Mouse (Mus musculus): ENCODE measurements around the gene Etnk1. TPM values are rescaled to one million over a fixed set of nuclear protein-coding genes. Genes with fewer than 3 reads are reported as not detected.
A peak's percentile ranks its signal among the peaks of the same experiment; 100 is the strongest.
"Not testable (repeated sequence)": the region's sequence is repeated elsewhere in the genome, so short reads cannot be mapped to it uniquely, and the experiment has no call there.

Gene Etnk1
- 10 to 100 TPM; 24.4 to 38.9 TPM for polyA plus RNA-seq (2017; shearing (Covaris generic))

DNA sequence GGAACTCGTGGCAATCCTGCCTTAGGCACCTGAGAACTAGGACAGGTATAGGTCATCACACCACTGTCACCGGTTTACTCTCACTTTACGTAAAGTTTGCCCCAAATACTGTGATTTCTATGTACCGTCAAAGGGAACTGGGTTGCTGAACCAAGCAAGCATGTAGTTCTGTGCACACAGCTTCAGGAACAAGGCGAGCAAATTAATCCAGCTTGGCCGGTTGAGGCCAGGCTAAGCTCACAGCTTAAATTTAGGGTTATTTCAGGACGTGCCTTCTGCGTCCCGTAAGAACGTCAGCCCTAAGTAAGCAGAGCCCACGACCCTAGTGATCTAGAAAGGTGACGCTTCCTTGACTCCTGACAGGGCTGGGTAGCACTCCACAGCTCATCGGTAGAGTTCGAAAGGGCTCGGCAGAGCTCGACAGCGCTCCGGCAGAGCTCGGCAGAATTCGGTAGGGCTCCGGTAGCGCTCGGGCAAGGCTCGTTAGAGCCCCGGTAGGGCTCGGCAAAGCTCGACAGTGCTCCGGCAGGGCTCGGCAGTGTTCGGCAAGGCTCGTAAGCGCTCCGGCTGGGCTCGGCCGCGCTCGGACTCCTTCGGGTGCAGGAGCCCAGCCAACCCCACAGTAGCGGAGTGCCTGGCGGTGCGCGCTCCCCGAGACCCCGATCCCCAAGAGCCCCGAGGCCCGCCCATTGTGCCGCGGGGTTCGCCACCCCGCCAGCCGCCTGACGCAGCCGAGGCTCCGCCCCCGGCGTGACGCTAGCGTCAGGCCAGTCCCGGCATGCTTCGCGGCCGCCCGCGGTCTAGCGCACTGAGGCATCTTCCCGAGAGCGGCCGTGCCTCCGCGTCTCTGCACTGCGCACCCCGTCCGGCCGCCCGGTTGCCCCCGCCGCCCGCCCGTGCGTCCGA lies at the start of gene Etnk1:
TSS of gene Etnk1 (plus strand) at position 770 of the 906 bp plus-strand sequence.
- ATAC-seq, result peak; percentile 81

DNA sequence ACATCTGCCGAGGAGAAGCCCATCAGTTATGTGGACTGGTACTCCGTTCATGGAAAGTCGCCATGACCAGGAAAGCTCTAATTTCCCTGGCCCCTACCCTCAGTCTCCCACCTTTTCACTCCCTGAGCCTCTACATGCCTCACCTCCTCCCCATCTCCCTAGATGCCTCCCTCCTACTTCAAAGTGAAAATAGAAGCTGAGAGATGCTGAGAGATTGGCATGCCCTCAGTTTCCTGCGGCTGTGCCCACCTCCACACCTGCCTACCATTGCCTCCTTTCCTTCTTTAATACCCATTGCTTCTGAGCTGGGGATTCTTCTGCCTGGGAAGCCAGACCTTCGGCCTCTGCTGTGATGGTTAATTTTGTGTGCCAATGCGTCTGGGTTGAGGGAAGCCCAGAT lies 47.7 kb upstream of the Etnk1 start:
- no peak for ATAC-seq

- ATAC-seq, result no peak
Observed at GRCm38 (mm10) chr6:143125721-143126120, 41.3 kb upstream of the Etnk1 start.

- no peak for ATAC-seq
Observed at GRCm38 (mm10) chr6:143129466-143129865, 37.6 kb upstream of the Etnk1 start.

GRCm38 (mm10) chr6:143129952-143130351 lies 37.1 kb upstream of the Etnk1 start:
- no peak for ATAC-seq

DNA sequence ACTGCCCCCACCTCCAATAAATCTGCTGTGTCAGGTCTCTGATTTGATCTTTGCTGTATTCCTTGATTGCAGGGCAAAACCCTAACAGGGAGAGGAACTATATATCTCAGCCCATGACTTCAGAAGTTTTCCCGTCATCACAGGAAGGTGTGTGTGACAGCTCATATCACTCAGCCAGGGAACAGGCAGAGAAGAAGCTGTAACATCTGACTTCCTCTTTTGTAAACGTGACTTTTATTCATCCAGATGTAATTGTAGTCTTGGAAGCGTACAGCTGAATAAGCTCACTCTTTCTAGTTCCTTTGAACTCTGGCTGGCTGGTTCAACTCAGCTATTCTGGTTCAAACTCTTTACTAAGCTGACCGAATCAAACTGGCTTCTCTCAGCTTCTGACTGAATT lies 36.6 kb upstream of the Etnk1 start:
- ATAC-seq, result no peak

DNA sequence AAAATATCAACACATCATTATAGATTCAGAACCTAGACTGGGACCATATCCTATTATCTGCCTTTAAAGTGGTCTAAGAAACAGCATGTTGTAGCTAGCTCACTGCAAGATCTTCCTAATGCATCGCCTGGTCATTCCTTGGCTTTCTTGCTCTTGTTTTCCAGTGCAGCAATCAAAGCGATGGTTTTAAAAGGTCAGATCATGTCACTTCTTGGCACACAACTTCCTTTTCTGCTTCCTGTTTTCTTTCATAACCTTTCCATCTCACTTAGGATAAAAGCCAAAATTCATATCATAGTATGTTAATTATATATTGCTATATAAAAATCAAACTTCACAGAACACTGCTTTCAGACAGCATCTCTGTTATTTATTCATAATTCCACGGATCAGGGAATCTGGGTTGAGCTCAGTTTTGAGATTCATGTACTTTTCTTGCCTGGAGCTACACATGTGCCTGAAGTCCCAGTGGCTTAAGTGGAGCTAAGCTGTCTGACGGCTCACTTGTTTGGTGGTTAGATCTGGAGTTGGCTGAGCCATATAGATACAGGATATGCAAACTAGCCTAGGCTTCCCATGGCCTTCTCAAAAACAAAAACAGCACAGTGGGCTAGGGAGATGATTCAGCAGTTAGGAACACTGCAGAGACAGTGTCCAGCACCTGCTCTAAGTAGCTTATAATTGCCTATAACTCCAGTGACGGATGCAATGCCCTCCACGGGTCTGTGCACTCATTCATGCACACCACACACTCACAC lies 34.9 kb upstream of the Etnk1 start:
- no peak for ATAC-seq

- ATAC-seq, result no peak
Observed at GRCm38 (mm10) chr6:143133150-143133549, 33.9 kb upstream of the Etnk1 start.

- ATAC-seq, result no peak
Observed at GRCm38 (mm10) chr6:143135097-143135496, 31.9 kb upstream of the Etnk1 start.

DNA sequence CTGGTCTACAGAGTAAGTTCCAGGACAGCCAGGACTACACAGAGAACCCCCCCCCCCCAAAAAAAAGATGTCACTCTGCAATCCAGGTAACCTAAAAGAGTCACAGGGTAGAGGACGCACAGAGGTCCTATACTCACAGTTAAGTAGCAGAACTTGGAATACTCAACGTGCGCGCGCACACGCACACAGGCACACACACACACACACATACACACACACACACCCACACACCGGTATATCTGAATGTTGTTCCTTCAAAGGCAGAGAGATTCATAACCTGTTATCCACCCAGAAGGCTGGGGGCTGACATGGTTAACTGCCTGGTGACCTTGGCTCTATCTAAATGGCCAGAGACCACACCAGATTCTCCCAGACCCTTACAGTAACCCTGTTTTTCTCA lies 30.3 kb upstream of the Etnk1 start:
- ATAC-seq, result no peak

- ATAC-seq, result no peak
Observed at GRCm38 (mm10) chr6:143137341-143137740, 29.7 kb upstream of the Etnk1 start.

DNA sequence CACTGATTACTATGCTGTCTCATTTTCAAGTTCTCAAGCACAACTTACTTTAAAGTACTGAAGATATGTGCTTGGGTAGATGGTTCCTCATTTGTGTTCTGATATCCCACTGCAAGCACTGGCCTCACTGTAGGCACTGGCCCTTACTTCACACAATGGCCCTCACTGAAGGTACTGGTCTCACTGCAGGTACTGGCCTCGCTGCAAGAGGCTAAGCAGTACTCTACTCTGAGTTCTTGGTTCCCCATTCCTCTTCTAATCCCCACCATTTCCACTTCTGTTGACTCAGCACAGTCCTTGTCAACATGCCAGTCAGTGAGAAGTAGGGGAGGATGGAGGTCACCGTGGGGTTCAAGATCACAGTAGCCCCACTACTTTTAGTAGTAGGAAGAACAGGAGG lies 27.6 kb upstream of the Etnk1 start:
- no peak for ATAC-seq

DNA sequence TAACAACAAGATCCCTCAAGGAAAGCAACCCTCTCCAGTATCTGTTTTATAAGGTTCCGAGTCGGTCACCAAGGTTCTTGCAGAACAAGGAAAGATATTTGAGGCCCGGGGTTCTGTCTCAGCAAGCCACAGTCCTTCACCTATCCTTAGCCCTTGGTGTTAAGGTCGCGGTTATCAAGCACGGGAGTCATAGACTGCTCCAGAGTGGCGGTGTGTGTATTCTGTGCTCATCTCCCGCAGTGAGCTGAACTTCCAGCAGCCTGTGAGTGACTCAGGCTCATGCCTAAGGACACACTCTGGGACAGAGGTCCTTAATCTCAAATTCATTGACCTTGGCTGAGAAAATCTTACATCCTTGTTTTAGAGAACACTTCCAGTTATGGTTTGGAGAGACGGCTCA lies 26.1 kb upstream of the Etnk1 start:
- no peak for ATAC-seq

GRCm38 (mm10) chr6:143141624-143142592 lies 25.1 kb upstream of the Etnk1 start:
- not testable (repeated sequence) for ATAC-seq

- ATAC-seq, result no peak
Observed at GRCm38 (mm10) chr6:143142861-143143260, 24.2 kb upstream of the Etnk1 start.

DNA sequence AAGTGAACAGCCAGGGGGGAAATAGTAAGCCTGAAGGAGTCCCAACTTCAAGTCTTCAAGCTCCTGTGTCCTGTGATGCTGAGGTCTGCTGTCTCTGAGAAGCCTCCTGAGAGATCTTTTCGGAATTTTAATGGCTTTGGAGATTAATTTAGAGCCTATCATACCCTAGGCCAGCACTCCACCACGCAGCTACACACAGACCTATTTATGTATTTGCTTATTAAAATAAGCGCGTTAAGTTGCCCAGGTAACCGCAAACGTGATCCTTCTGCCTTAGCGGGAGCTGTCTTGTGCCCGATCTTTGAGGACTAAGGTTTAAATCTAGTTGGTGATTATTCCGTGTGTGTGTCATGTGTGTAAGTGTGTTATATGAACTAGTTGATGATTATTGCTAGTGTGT lies 23.7 kb upstream of the Etnk1 start:
- ATAC-seq, result no peak

DNA sequence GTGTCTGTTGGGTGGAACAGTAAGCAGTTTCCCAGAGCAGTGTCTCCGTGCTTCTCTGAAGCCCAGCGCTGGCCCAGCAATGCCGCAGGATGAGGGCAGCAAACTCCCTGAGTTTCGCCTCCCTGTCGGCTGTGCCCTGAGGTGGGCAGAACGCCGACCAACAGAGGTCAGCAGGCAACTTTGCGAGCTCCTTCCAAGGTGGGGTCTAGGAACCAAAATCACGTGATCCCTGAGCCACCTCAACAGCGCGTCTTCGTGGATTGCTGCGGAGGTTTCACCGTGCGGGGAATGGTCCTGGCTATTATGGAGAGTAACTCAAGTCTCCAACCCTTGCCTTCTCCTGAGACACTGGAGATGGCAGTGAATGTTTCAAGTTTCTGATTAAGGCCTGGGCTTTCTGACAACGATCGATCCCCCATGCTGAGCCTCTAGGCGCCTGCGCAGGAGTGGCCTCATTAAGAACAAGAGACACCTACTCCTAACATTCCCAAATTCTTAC lies 23.2 kb upstream of the Etnk1 start:
- ATAC-seq, result no peak

DNA sequence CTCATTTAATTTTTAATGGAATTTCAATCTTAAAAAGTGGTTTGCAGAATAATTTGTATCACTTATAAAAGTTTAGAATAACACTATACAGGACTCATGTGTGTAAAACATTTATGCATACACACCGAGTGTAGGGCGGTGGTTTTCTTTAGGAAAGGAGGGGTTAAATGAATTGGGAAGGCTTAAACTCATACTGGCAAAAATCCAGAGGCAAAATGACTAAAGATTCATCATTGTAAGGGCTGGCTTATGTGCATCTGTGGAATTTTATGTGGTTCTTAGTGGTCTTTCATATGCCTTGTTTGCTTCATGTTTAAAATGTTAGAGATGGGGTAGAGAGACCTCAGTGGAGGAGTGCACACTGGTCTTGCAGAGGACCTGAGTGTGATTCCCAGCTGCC lies 22.5 kb upstream of the Etnk1 start:
- no peak for ATAC-seq

DNA sequence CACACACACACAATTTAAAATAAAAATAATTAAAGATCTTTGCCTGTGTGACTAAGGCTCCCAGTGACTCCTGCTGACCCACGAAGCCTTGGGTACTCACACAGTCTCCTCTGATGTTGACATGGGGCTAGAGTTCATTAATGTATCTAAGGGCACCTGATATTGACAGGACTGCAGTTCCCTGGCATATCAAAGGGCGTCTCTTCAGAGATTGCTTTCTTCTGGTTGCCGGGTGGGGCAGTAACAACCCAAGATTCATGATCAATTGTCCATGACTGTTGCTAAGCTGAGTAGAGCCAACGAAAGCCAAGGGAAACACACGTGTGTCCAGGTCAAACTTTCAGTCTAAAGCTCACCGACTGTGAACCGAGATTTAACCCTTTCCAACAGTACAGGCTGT lies 22.0 kb upstream of the Etnk1 start:
- ATAC-seq, result no peak

- peak; percentile 77 for ATAC-seq
Observed at GRCm38 (mm10) chr6:143146756-143147155, 20.3 kb upstream of the Etnk1 start.

- ATAC-seq, result no peak
Observed at GRCm38 (mm10) chr6:143148868-143149267, 18.2 kb upstream of the Etnk1 start.

DNA sequence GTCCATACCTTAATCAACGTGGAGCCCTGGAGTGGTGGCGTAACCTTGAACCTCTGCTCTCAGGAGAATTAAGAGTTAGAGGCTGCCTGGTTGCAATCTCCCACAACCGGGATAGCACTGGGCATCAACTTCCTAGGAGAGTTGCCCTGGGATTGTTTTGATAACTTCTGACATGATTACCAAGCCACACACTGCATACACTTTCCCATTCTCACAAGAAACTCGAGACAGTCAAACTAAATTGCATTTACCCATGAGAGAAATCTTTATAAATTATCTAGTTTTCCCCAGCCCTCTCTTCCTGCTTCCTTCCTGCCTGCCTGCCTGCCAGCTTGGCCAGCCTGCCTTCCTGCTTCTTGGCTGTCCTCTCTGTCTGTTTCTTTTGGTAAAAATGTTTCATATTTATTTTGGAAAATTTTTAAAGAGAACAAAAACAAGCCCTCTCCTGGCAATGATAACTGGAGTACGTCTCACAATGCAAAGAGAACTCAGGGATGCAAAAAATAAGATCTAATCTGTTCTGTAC lies 17.2 kb upstream of the Etnk1 start:
- no peak for ATAC-seq

Measured in CD4-positive, CD25-positive, alpha-beta regulatory T cell, adult 4 months (primary cell).